Mouse (Mus musculus) olfactory bulb, adult 2 months (tissue): ENCODE results near the gene Sacs. TPM values are rescaled to one million over a fixed set of nuclear protein-coding genes. Genes with fewer than 3 reads are reported as not detected.

Source experiments
- H3K27ac ChIP-seq: fragments of 200-500 bp; 2 replicates; pipeline ENCODE4 v1.5.1; 2012; ENCODE audit warnings: low read depth, low read length; ENCODE audit not compliant: insufficient read depth
- H3K4me1 ChIP-seq: fragments of 200-500 bp; 2 replicates; pipeline ENCODE4 v1.6.1; 2012; ENCODE audit warnings: low read length; ENCODE audit not compliant: control insufficient read depth, insufficient read depth
- H3K4me3 ChIP-seq: fragments of 200-500 bp; 2 replicates; pipeline ENCODE4 v1.5.1; 2012; ENCODE audit warnings: mild to moderate bottlenecking, low read depth, low read length, moderate library complexity; ENCODE audit not compliant: insufficient read depth
- CTCF ChIP-seq: fragments of 200-500 bp; IDR thresholded peaks from 2 replicates; pipeline ENCODE4 v1.5.1; 2012; ENCODE audit warnings: low read depth, mild to moderate bottlenecking, low read length, moderate library complexity; ENCODE audit not compliant: insufficient read depth
- POLR2A ChIP-seq: fragments of 200-500 bp; IDR thresholded peaks from 2 replicates; pipeline ENCODE4 v1.6.1; 2012; ENCODE audit warnings: mild to moderate bottlenecking, low read depth, low read length, moderate library complexity; ENCODE audit not compliant: insufficient read depth
- WGBS: fragments of 180-500 bp; shearing (Covaris S2); methylation state at CpG from one replicate; pipeline ENCODE4 v1.1.7; 2018; 5-methylcytosine and 5-hydroxymethylcytosine counted together
- polyA plus RNA-seq: library from polyadenylated mRNA; stranded (reverse); fragments of >200 nt; gene quantifications from 2 replicates; pipeline ENCODE4 v1.2.4, GENCODE M21; 2012; ENCODE audit warnings: low replicate concordance; ENCODE audit not compliant: missing spikeins, insufficient read depth, insufficient read length

Gene Sacs
- polyA plus RNA-seq, 1 experiment: not detected

DNA sequence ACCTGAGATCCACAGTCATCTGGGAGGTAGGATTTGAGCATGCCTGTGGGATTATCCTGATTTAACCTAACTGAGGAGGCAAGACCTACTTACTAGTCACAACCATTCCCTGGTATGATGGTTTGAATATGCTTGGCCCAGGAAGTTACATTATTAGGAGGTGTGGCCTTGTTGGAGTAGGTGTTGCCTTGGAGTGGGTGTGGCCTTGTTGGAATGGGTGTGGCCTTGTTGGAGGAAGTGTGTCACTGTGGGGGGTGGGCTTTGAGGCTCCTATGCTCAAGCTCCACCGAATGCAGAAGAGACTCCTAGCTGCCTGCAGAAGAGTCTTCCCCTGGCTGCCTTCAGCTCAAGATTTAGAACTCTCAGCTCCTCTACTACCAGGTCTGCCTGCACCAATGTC, 87.9 kb downstream of the Sacs start:
- TF ChIP-seq CTCF (no peak), POLR2A (no peak)
- Histone ChIP-seq H3K4me1 (peaks cover 4% of the 10 kb centered on the region; the same call in 1 of the 2 replicates), H3K27ac (no peak overlapping the region), H3K4me3 (no peak overlapping the region)
- 60% methylated on average over 1 of the region's 1 CpGs for WGBS

GRCm38 (mm10) chr14:61229763-61230162, 91.5 kb downstream of the Sacs start:
- 94% methylated on average over 5 of the region's 5 CpGs for WGBS
- Histone ChIP-seq H3K4me3 (no peak overlapping the region), H3K27ac (no peak overlapping the region), H3K4me1 (no peaks in the 10 kb centered on the region)
- TF ChIP-seq CTCF (no peak), POLR2A (no peak)

DNA sequence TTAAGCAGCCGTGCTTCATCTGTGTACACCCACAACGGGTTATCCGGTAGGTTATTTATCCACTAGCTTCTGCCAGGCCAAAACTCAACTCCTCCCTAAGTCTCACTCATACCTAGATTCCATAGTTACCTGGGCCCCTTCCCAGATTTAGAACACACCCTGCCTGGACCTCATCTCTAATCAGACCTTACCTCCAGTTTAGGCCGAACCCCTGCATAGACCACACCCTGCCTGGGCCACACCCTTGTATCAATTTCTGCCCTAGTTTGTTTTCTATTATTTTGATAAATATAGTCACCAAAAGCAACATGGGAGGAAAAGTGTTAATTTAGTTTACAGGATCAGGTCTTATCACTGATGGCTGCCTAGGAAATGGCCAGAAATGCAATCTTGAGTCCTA, 91.9 kb downstream of the Sacs start:
- H3K4me1 ChIP-seq: no peaks in the 10 kb centered on the region
- no peak overlapping the region for H3K27ac ChIP-seq
- no peak for TF ChIP-seq CTCF
- no peak for TF ChIP-seq POLR2A
- 98% methylated on average over 4 of the region's 4 CpGs for WGBS
- no peak overlapping the region for H3K4me3 ChIP-seq

DNA sequence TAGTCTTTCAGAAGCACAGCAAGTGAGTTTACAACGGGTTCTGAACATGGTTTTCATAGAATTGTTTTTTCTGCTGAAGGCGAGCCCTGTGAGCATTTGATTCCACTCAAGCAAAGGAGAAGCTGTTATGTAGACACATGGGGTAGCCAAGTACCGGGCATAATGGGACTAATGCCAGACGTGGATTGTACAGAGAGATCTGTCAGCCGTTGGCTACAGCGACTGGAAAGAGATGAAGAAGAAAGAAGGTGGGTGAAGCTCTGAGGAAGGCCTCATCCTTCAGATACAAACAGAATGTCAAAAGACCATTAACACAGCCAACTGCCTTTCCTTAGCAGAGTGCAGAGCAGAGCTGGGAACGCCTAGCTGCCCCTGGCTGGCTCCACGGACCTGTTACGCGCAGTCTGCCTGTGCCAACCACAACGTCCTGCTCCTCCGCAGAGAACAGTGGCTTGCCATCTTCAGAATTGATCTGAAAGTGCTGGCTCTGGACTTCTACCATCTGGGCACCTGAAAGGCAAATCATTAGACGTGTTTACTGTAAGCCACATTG, 93.8 kb downstream of the Sacs start:
- Histone ChIP-seq H3K4me1 (peaks cover 6% of the 10 kb centered on the region), H3K27ac (no peak overlapping the region), H3K4me3 (no peak overlapping the region)
- TF ChIP-seq POLR2A (no peak), CTCF (no peak)
- WGBS: 63% methylated on average over 13 of the region's 13 CpGs

- H3K4me3 ChIP-seq: no peak overlapping the region
- H3K4me1 ChIP-seq: peaks cover 13% of the 10 kb centered on the region
- no peak for TF ChIP-seq CTCF
- no peak for TF ChIP-seq POLR2A
- 45% methylated on average over 5 of the region's 5 CpGs for WGBS
- H3K27ac ChIP-seq: no peak overlapping the region
Observed at GRCm38 (mm10) chr14:61235846-61236474, 97.7 kb downstream of the Sacs start.

- 23% methylated on average over 4 of the region's 4 CpGs for WGBS
- TF ChIP-seq POLR2A: no peak
- TF ChIP-seq CTCF: no peak
- H3K4me3 ChIP-seq: no peak overlapping the region
- H3K27ac ChIP-seq: no peak overlapping the region
- peaks cover 13% of the 10 kb centered on the region for H3K4me1 ChIP-seq
Observed at GRCm38 (mm10) chr14:61237101-61237654, 98.9 kb downstream of the Sacs start.

DNA sequence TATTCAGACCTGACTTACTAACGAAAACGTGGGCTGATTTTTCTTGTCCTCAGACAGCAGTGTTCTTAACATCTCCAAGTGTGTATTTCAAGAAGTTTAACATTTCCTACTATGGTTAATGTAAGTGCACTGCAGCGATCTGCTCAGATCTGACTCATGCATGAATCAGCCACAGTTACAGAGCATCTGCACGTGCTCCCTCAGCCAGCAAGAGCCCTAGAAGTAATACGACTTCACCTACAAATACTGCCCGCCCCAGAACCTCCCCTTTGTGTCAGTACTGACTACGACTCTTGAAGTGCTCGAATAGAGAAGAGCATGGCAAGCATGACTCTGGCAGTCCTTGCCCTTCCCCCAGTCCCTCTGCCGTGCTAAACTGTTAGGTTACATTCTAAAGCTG, 100.5 kb downstream of the Sacs start:
- 34% methylated on average over 9 of the region's 9 CpGs for WGBS
- Histone ChIP-seq H3K27ac (0 out of 2 replicates have a peak overlapping the region, but pooled peaks have one; percentile 9), H3K4me1 (peaks cover 13% of the 10 kb centered on the region), H3K4me3 (no peak overlapping the region)
- TF ChIP-seq CTCF (no peak), POLR2A (no peak)

GRCm38 (mm10) chr14:61242611-61243010, 104.4 kb downstream of the Sacs start:
- 55% methylated on average over 6 of the region's 6 CpGs for WGBS
- no peak for TF ChIP-seq CTCF
- TF ChIP-seq POLR2A: no peak
- H3K4me3 ChIP-seq: no peak overlapping the region

GRCm38 (mm10) chr14:61246444-61246843, 108.2 kb downstream of the Sacs start:
- WGBS: 42% methylated on average over 3 of the region's 3 CpGs
- H3K4me3 ChIP-seq: no peak overlapping the region

More at GRCm38 (mm10) chr14:61242611-61243010, 104.4 kb downstream of the Sacs start:
- Histone ChIP-seq H3K4me1 (peaks cover 5% of the 10 kb centered on the region; the same call in 1 of the 2 replicates), H3K27ac (no peak overlapping the region)

More at GRCm38 (mm10) chr14:61246444-61246843, 108.2 kb downstream of the Sacs start:
- TF ChIP-seq POLR2A: no peak
- no peak for TF ChIP-seq CTCF
- H3K27ac ChIP-seq: no peak overlapping the region
- H3K4me1 ChIP-seq: no peaks in the 10 kb centered on the region
